Mouse (Mus musculus) liver, embryonic 14.5 days (tissue): ENCODE measurements around the gene Selenoi.

ENCODE experiments used
- CTCF ChIP-seq: IDR thresholded peaks from 2 replicates; pipeline ENCODE4 v1.5.1; 2016; ENCODE audit warnings: antibody characterized with exemption, low read depth, control low read depth
- EP300 ChIP-seq: IDR thresholded peaks from 2 replicates; pipeline ENCODE4 v1.6.1; 2016; ENCODE audit warnings: antibody characterized with exemption, low read depth

GRCm38 (mm10) chr5:30220666-30221065 is 11.7 kb upstream of the Selenoi start:
- TF ChIP-seq CTCF (no peak), EP300 (no peak)
